Mouse (Mus musculus) E14TG2a.4 (cell line): ENCODE results near the gene Rdh7.

Experiments used
- CTCF ChIP-seq: conservative IDR thresholded peaks from 2 replicates; pipeline ENCODE4 v1.5.1; 2014; ENCODE audit warnings: low read length
- POU5F1 ChIP-seq: IDR thresholded peaks from 2 replicates; pipeline ENCODE4 v1.6.1; 2014; ENCODE audit warnings: low read length, borderline replicate concordance

- TF ChIP-seq CTCF (no peak), POU5F1 (no peak)
Measured at GRCm38 (mm10) chr10:127877681-127878080, 10.9 kb downstream of the Rdh7 start.
